Mouse (Mus musculus) midbrain, postnatal 0 days (tissue): ENCODE results near the gene Rpl19. TPM values are rescaled to one million over a fixed set of nuclear protein-coding genes. Genes with fewer than 3 reads are reported as not detected.

Experiments used
- ATAC-seq: fragments of 200-750 bp; cut with Nextera tagmentation; 2 replicates; pipeline ENCODE4 v1.8.0; 2017; ENCODE audit warnings: moderate number of reproducible peaks, mild to moderate bottlenecking, moderate TSS enrichment, moderate library complexity; ENCODE audit not compliant: low FRiP score
- DNase-seq: peaks from one replicate; pipeline ENCODE4 v3.0.0-alpha.2; 2015; ENCODE audit warnings: low spot score
- H3K27ac ChIP-seq: fragments of 300-500 bp; sonication (generic); 2 replicates; pipeline ENCODE4 v1.5.1; 2014; ENCODE audit warnings: low read depth, mild to moderate bottlenecking, low read length, mixed read lengths
- H3K27me3 ChIP-seq: fragments of 300-500 bp; sonication (generic); 2 replicates; pipeline ENCODE4 v1.6.1; 2014; ENCODE audit warnings: low read length, control low read depth, mixed read lengths; ENCODE audit not compliant: insufficient read depth
- H3K36me3 ChIP-seq: fragments of 300-500 bp; sonication (generic); 2 replicates; pipeline ENCODE4 v1.6.1; 2014; ENCODE audit warnings: low read length, control low read depth, mixed read lengths; ENCODE audit not compliant: insufficient read depth
- H3K4me1 ChIP-seq: fragments of 300-500 bp; sonication (generic); 2 replicates; pipeline ENCODE4 v1.6.1; 2014; ENCODE audit warnings: mild to moderate bottlenecking, control low read depth, antibody characterized with exemption, low read length, mixed read lengths; ENCODE audit not compliant: insufficient read depth
- H3K4me2 ChIP-seq: fragments of 300-500 bp; sonication (generic); 2 replicates; pipeline ENCODE4 v1.6.1; 2014; ENCODE audit warnings: low read depth, mild to moderate bottlenecking, low read length, mixed read lengths; ENCODE audit not compliant: poor library complexity, severe bottlenecking
- H3K4me3 ChIP-seq: fragments of 300-500 bp; sonication (generic); 2 replicates; pipeline ENCODE4 v1.5.1; 2014; ENCODE audit warnings: low read depth, mild to moderate bottlenecking, low read length, moderate library complexity
- H3K9ac ChIP-seq: fragments of 300-500 bp; sonication (generic); replicated peaks from 2 replicates; pipeline ENCODE4 v1.6.1; 2014; ENCODE audit warnings: mild to moderate bottlenecking, low read length, moderate library complexity, mixed read lengths; ENCODE audit not compliant: poor library complexity, severe bottlenecking
- H3K9me3 ChIP-seq: fragments of 300-500 bp; sonication (generic); 2 replicates; pipeline ENCODE4 v1.6.1; 2016; ENCODE audit warnings: low read length, control low read depth
- CTCF ChIP-seq: IDR thresholded peaks from 2 replicates; pipeline ENCODE4 v1.5.1; 2016; ENCODE audit warnings: antibody characterized with exemption, mild to moderate bottlenecking
- WGBS: fragments of 180-500 bp; shearing (Covaris S2); extraction: QIAGEN DNeasy Blood & Tissue Kit; methylation state at CpG from one replicate; pipeline ENCODE4 v1.1.7; 2014; 5-methylcytosine and 5-hydroxymethylcytosine counted together
- polyA plus RNA-seq: library from polyadenylated mRNA; unstranded; fragments of >200 nt; fragmentation: Nextera tagmentation; extraction: Ambion mirVana; gene quantifications from 2 replicates; pipeline ENCODE4 v1.2.1, GENCODE M21; 2015
- total RNA-seq: library from RNA; depleted of rRNA; stranded (reverse); fragments of >200 nt; gene quantifications from 2 replicates; pipeline ENCODE4 v1.2.3, GENCODE M21; 2014

Rpl19 gene
- total and polyA plus RNA-seq, 2 experiments from 2014 or later = 591 to 686 TPM

DNA sequence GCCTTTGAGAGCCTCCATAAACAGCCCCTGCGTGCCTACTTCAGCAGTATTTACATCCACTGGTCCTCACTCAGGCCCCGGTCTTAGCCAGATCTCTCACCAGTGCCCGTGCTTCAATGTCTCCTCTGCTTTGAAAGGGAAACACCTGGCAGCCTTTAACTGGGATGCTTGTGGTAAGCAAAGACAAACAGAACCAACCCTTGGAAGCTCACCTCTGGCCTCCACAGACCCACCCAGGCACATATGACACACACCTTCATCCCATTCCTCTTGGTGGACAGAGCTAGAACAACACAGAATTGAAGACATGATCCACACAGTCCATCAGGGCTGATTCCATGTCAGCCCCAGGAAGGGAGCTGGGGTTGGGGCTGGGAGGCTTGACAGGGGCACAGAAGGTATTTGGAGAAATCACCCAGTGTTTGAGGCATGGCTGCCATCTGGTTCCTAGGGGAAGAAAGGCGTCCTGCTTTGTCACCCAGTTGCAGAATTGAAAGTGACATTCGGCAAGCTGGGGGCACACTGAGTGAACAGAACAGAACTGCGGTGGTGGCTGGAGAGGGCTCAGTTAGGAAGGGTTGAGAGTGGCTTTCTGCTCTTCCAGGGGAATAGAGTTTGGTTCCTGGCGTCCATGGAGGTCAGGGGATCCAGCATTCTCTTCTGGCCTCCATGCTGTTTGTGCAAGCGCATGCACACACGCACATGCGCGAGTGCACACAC is 28.3 kb upstream of the Rpl19 start:
- no peak for DNase-seq

DNA sequence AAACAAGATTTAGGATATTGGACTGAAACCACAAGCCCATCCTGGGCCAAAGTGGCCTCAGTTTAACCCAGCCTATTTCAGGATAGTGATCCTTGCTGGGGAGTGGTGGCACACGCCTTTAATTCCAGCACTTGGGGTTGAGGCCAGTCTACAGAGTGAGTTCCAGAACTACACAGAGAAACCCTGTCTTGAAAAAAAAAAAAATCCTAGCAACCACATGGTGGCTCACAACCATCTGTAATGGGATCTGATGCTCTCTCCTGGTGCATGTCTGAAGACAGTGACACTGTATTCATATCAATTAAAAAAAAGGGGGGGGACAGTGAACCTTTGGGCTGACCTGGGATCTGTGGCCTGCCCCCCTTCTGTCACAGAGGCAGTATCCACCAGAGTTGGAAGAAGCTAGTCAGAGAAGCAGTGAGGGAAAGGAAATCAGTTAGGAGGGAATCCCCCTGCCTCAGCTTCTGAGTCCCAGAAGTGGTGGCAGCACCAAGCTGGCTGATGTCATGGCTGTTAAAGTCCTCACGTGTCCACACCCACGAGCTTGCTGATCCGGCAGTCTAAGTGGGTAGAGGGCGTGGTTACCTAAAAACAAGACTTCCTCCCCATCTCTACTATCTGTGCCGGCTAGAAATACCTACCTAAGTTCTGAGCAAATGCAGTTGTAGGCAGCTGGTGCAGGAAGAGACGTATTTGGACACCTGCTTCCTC is 27.5 kb upstream of the Rpl19 start:
- H3K27me3 ChIP-seq = no peaks in the 10 kb centered on the region
- no peaks in the 10 kb centered on the region for H3K9me3 ChIP-seq
- H3K4me2 ChIP-seq = no peak overlapping the region
- 70% methylated on average over 7 of the region's 7 CpGs for WGBS
- peaks cover 12% of the 10 kb centered on the region; the same call in 1 of the 2 replicates for H3K36me3 ChIP-seq
- DNase-seq (no peak), ATAC-seq (no peak)
- no peak overlapping the region for H3K9ac ChIP-seq
- peak; percentile 25; the same call in 1 of the 2 replicates for TF ChIP-seq CTCF
- no peak overlapping the region for H3K4me3 ChIP-seq
- no peak overlapping the region for H3K27ac ChIP-seq
- H3K4me1 ChIP-seq = no peaks in the 10 kb centered on the region

More for the DNA sequence above, 28.3 kb upstream of the Rpl19 start:
- no peaks in the 10 kb centered on the region for H3K4me1 ChIP-seq
- no peak overlapping the region for H3K4me3 ChIP-seq
- H3K4me2 ChIP-seq = no peak overlapping the region
- H3K27ac ChIP-seq = no peak overlapping the region
- H3K9ac ChIP-seq = no peak overlapping the region
- WGBS = 84% methylated on average over 11 of the region's 11 CpGs
- H3K27me3 ChIP-seq = no peaks in the 10 kb centered on the region
- no peak for TF ChIP-seq CTCF
- H3K9me3 ChIP-seq = no peaks in the 10 kb centered on the region
- 0 out of 2 replicates have a peak, but pooled peaks cover 5% of the 10 kb centered on the region for H3K36me3 ChIP-seq
- ATAC-seq = no peak

DNA sequence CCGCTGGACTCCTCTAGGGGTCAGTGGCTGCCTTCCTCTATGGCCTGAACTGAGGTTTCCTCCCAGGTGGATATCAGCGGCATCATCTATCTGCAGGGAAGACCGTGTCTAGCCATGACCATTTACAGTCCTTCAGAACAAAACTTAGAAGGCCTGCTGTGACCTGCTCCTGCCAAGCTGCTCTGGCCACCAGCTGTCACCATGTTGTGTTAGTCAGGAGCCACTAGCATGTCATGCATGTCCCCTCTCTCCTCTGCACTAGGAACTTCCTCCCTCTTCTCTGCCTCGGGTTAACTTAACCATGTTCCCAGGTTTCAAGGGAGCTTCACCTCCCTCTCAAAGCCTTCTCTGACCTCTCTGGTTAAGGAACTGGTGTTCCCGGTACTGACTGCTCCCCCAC is 26.8 kb upstream of the Rpl19 start:
- H3K36me3 ChIP-seq = peaks cover 18% of the 10 kb centered on the region
- 62% methylated on average over 5 of the region's 5 CpGs for WGBS
- H3K9ac ChIP-seq = no peak overlapping the region
- no peak for ATAC-seq
- H3K9me3 ChIP-seq = no peaks in the 10 kb centered on the region
- H3K27me3 ChIP-seq = no peaks in the 10 kb centered on the region
- no peaks in the 10 kb centered on the region for H3K4me1 ChIP-seq
- DNase-seq = no peak
- H3K4me3 ChIP-seq = no peak overlapping the region
- no peak overlapping the region for H3K27ac ChIP-seq
- no peak for TF ChIP-seq CTCF
- H3K4me2 ChIP-seq = no peak overlapping the region

DNA sequence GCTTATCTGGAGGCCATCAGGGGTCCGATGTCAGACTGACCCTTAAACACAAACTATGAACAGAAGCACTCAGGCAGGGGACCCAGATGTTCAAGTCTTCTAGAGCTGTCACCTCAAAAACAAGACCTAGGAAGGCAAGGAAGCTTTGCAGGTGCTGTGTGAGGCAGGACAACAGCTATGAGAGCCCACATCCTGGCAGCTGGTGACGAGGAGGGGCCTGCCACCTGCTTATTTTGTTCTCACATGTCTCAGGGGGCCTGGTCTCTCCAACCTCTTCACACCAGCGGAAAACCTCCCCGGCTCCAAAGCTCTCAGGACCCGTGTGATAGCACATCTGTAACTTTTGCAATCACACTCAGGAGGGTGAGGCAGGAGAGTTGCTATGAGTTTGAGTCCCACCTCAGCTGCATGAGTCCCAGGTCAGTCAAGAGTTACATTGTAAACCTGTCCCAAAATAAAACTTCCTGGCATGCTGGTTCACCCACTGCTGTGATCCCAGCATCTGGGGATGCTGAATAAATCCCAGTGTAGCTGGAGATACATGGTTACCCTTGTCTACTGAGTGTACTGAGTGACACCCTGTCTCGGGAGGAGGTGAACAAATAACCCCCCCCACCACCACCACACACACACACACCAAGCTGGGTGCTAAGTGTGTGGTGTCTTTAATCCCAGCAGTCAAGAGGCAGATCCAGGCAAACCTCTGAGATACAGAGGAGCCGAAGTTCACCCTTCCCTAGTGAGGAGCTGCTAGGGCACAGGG is 26.0 kb upstream of the Rpl19 start:
- 52% methylated on average over 7 of the region's 7 CpGs for WGBS
- no peak overlapping the region for H3K9ac ChIP-seq
- peaks cover 25% of the 10 kb centered on the region for H3K36me3 ChIP-seq
- H3K4me3 ChIP-seq = no peak overlapping the region
- H3K4me1 ChIP-seq = no peaks in the 10 kb centered on the region
- H3K9me3 ChIP-seq = no peaks in the 10 kb centered on the region
- H3K27me3 ChIP-seq = no peaks in the 10 kb centered on the region
- ATAC-seq = no peak
- no peak overlapping the region for H3K4me2 ChIP-seq
- no peak for TF ChIP-seq CTCF
- H3K27ac ChIP-seq = no peak overlapping the region
- no peak for DNase-seq

DNA sequence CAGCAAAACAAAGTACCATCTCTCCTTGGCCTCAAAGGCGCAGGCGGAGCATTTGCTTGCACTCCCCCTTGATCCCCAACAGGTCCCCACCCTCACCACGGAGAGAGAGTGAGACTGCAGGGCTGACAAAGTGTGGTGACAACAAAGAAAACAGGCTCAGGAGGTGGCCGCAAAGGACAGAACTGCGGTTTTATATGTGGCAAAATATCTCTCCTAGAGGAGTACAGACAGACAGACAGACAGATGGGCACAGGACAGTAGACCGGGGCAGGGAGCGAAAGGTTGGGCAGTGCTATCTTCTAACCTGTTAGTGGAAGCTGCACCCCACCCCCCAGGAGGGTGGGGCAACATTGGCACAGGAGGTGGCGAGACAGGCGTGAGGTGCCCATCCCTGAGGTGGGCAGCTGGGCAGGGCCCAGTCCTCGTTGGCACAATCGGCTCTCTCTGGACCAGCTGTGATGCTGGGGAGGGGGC is 25.1 kb upstream of the Rpl19 start:
- Histone ChIP-seq H3K27me3 (no peaks in the 10 kb centered on the region), H3K4me3 (no peak overlapping the region), H3K27ac (no peak overlapping the region), H3K9me3 (no peaks in the 10 kb centered on the region), H3K9ac (no peak overlapping the region), H3K4me2 (no peak overlapping the region), H3K4me1 (no peaks in the 10 kb centered on the region), H3K36me3 (peaks cover 25% of the 10 kb centered on the region)
- ATAC-seq = no peak
- WGBS = 35% methylated on average over 11 of the region's 11 CpGs
- no peak for TF ChIP-seq CTCF
- no peak for DNase-seq
